Mouse (Mus musculus): ENCODE measurements around the gene Adamts18. TPM values are rescaled to one million over a fixed set of nuclear protein-coding genes. Genes with fewer than 3 reads are reported as not detected.

Adamts18 gene
- polyA plus RNA-seq, 1 experiment from 2014 or later, result 0.02 TPM

DNA sequence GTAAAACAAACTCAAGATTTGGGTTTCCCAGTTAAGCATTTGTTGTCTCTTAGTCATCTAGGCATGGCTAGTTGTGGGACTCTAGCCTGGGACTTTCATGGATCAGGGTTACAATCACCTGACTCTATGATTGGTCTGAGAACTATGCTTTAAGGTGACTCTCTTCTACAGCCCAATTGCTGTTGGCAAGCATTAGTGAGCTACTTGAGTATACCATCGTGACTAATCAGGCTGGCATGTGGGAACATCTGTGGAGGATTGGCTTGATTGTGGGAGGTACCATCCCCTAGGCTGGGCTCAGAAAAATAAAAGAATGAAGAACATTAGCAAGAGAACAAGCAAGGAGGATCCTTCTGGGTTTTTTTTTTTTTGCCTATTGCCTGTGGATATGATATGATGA lies 171.7 kb downstream of the Adamts18 start:
- Histone ChIP-seq H3K4me2 (no peak overlapping the region), H3K36me3 (replicated peaks) (no peaks in the 10 kb centered on the region), H3K27ac (replicated peaks) (no peak overlapping the region), H3K9ac (no peak overlapping the region), H3K27me3 (no peaks in the 10 kb centered on the region), H3K9me3 (replicated peaks) (no peaks in the 10 kb centered on the region), H3K4me3 (replicated peaks) (no peak overlapping the region), H3K4me1 (replicated peaks) (no peaks in the 10 kb centered on the region)
- 64% methylated on average over 1 of the region's 1 CpGs for WGBS (ENCODE audit: insufficient replicate concordance)
- no peak for ATAC-seq (ENCODE audit: insufficient read depth)

DNA sequence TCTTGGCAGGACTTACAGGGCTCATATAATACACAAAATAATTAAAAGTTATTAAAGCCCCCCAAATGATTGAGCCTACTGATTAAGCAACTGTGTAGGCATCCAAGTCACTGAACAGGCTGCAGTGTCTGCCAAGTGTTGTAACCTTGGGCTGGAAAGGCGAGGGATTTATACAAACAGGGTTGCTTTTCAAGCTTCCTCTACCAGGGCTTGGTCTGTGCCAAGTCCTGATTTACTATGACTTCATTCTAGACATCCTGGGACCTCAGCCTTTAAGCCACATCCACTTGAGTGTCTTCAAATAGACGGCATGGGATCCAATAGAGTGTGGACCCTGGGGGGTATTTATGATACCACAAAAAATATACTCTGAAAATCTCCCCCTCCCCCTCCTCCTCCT lies 173.3 kb downstream of the Adamts18 start:
- no peak overlapping the region for H3K4me3 ChIP-seq (replicated peaks)
- no peaks in the 10 kb centered on the region for H3K9me3 ChIP-seq (replicated peaks)
- ATAC-seq (ENCODE audit: insufficient read depth), result no peak
- H3K4me1 ChIP-seq (replicated peaks), result no peaks in the 10 kb centered on the region
- H3K36me3 ChIP-seq (replicated peaks), result no peaks in the 10 kb centered on the region
- no peaks in the 10 kb centered on the region for H3K27me3 ChIP-seq
- WGBS (ENCODE audit: insufficient replicate concordance), result 45% methylated on average over 2 of the region's 2 CpGs
- no peak overlapping the region for H3K27ac ChIP-seq (replicated peaks)
- no peak overlapping the region for H3K4me2 ChIP-seq
- H3K9ac ChIP-seq, result no peak overlapping the region

DNA sequence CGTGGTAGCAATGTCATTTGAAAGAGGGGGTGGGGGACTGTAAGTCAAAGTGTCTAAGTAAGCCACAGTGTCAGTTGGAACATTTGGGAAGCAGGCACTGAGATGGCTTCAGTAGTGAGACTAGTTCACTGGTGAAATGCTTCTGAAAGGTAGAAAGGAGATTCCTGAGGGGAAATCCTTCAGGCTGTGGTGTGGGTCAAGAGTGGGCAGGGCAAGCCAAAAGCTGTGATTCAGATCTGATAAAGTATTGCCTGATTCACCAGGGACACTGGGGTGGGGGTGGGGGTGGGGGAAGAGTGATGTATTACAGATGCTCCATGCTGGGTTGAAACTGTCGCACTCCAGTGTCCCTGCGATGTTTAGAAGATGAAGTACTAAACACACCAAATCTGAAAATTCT lies 173.9 kb downstream of the Adamts18 start:
- H3K4me3 ChIP-seq (replicated peaks), result no peak overlapping the region
- no peak overlapping the region for H3K9ac ChIP-seq
- H3K27ac ChIP-seq (replicated peaks), result no peak overlapping the region
- ATAC-seq (ENCODE audit: insufficient read depth), result no peak
- 50% methylated on average over 3 of the region's 3 CpGs for WGBS (ENCODE audit: insufficient replicate concordance)
- no peaks in the 10 kb centered on the region for H3K27me3 ChIP-seq
- H3K4me2 ChIP-seq, result no peak overlapping the region
- H3K4me1 ChIP-seq (replicated peaks), result no peaks in the 10 kb centered on the region
- H3K36me3 ChIP-seq (replicated peaks), result no peaks in the 10 kb centered on the region
- no peaks in the 10 kb centered on the region for H3K9me3 ChIP-seq (replicated peaks)

DNA sequence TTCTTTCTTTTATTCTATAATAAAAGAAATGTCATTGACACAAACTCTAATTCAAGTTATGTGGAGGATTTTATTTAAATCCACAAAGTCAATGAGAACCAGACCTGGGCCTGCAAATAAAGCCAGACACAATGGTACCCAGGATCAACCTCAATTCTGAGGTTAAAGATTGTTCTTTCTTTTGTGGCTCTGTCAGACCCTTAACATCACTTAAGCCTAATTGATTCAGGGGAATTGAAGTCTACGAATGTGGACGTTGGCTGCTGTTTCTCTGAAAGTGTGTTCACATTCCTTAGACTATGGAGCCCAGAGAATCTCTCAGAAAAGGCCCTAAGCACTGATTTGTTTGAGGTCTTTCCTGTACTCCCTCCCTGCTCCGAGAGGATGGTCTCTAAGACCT lies 175.2 kb downstream of the Adamts18 start:
- H3K9ac ChIP-seq, result no peak overlapping the region
- no peak overlapping the region for H3K4me3 ChIP-seq (replicated peaks)
- H3K27ac ChIP-seq (replicated peaks), result no peak overlapping the region
- H3K4me1 ChIP-seq (replicated peaks), result no peaks in the 10 kb centered on the region
- WGBS (ENCODE audit: insufficient replicate concordance), result 58% methylated on average over 3 of the region's 3 CpGs
- H3K27me3 ChIP-seq, result no peaks in the 10 kb centered on the region
- no peaks in the 10 kb centered on the region for H3K36me3 ChIP-seq (replicated peaks)
- ATAC-seq (ENCODE audit: insufficient read depth), result no peak
- H3K4me2 ChIP-seq, result no peak overlapping the region
- no peaks in the 10 kb centered on the region for H3K9me3 ChIP-seq (replicated peaks)

DNA sequence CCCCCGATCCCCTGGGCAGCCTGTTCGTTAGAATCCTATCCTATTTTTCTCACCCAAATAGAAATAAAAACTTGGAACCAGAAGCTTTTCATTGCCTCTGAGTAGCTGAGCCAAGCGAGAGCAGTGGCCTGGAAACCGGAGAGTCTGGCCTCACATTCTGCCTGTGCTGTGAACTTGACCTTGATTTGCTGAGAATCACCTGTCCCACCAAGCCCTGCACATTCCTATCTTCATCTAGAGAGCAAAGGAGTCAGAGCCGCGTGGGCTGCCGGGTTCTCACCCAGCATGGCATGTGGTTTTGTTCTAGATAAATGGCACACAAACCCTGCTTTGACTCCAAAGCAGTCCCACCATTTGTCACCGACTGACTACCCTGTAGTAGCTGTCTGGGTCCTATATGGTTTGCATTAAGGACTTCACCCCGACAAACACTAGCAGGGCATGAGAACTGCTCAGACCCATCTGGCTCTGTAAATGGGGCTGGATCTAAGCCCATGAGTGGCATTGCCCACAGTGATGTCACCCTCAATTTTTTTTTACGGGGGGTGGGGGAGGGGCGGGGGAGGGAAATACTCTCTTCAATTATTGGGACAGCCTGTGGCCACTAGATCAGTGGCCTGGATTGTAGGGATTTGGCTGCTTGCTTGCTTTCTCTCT lies 175.8 kb downstream of the Adamts18 start:
- Histone ChIP-seq H3K4me3 (replicated peaks) (no peak overlapping the region), H3K9ac (no peak overlapping the region), H3K4me1 (replicated peaks) (no peaks in the 10 kb centered on the region), H3K36me3 (replicated peaks) (no peaks in the 10 kb centered on the region), H3K4me2 (no peak overlapping the region), H3K27ac (replicated peaks) (no peak overlapping the region), H3K9me3 (replicated peaks) (no peaks in the 10 kb centered on the region), H3K27me3 (no peaks in the 10 kb centered on the region)
- WGBS (ENCODE audit: insufficient replicate concordance), result 73% methylated on average over 11 of the region's 11 CpGs
- ATAC-seq (ENCODE audit: insufficient read depth), result no peak

DNA sequence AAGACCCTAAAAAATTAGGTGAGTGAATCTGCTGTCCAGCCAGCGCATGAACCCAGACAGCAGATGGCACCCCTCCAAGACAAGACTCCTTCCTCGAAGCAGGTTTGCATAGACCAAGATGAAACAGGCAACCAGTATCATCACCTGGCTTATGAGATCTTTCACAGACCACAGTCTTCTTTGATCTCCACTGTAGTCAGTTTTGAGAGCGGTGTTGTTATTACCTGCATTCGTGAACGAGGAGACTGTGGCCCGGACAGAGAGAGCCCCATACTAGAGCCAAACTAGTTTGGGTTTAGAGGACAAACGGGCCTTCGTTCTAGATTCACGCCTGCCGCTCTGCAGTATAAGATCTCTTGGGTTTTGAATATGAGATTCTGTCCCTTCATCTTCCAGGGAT lies 178.6 kb downstream of the Adamts18 start:
- no peak for ATAC-seq (ENCODE audit: insufficient read depth)
- Histone ChIP-seq H3K27me3 (no peaks in the 10 kb centered on the region), H3K9ac (no peak overlapping the region), H3K4me2 (no peak overlapping the region), H3K36me3 (replicated peaks) (no peaks in the 10 kb centered on the region), H3K4me1 (replicated peaks) (no peaks in the 10 kb centered on the region), H3K4me3 (replicated peaks) (no peak overlapping the region), H3K9me3 (replicated peaks) (no peaks in the 10 kb centered on the region), H3K27ac (replicated peaks) (no peak overlapping the region)
- WGBS (ENCODE audit: insufficient replicate concordance), result 71% methylated on average over 10 of the region's 10 CpGs

DNA sequence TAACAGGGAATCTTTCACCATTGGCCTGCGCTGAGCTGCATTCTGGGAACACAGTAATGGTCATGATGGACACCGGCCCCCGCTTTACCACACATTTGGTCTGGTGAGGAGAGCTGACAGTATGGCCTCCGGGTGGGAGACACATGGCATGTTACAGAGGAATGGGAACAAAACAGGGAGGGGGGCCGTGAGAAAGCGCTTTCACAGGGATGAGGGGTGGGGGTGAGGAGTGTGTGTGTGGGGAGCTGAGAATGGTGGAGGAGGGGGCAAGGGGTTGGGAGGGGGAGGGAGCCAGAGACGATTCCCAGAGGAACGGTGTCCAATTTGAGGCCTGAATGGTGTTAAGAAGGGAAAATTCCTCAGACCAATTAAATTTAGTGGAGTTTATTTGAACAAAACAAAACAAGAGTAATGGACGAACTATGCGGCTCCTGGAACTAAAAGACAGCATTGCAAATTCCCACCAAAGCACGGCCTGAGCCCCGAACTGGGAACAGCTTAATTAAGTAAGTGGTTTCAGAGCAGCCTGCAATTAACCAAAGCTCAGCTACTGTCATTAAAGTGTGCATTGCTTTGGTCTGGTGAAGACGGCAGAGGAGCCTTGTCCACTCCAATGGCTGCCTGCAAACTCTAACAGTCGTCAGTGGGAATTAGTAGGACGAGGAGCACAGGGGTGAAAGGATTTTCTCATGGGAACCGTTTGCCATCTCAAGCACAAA lies 181.7 kb downstream of the Adamts18 start:
- H3K27me3 ChIP-seq, result no peaks in the 10 kb centered on the region
- H3K4me1 ChIP-seq (replicated peaks), result no peaks in the 10 kb centered on the region
- no peaks in the 10 kb centered on the region for H3K36me3 ChIP-seq (replicated peaks)
- H3K4me3 ChIP-seq (replicated peaks), result no peak overlapping the region
- no peak overlapping the region for H3K27ac ChIP-seq (replicated peaks)
- H3K4me2 ChIP-seq, result no peak overlapping the region
- H3K9me3 ChIP-seq (replicated peaks), result no peaks in the 10 kb centered on the region
- no peak for ATAC-seq (ENCODE audit: insufficient read depth)
- no peak overlapping the region for H3K9ac ChIP-seq
- WGBS (ENCODE audit: insufficient replicate concordance), result 58% methylated on average over 16 of the region's 16 CpGs

DNA sequence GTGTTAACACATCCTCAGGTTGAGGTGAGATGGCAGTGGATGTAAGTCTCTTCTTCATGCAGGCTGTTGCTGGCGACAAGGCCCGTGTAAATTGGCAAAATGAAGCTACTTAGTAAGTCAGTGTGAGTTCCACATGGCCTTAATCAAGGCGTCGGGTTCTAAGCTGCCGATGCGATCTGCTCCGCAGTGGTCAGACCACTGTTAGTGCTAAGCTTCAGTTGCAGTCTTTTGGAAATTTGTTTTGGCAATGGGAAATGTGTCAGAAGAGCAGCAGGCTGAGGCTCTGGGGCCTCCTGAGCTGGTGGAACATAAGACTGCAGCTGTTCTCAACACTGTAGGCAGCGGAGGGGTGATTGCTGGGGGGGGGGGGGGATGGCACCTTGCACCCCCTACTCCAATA lies 182.6 kb downstream of the Adamts18 start:
- H3K4me3 ChIP-seq (replicated peaks), result no peak overlapping the region
- no peak overlapping the region for H3K4me2 ChIP-seq
- H3K27me3 ChIP-seq, result no peaks in the 10 kb centered on the region
- no peaks in the 10 kb centered on the region for H3K9me3 ChIP-seq (replicated peaks)
- H3K27ac ChIP-seq (replicated peaks), result no peak overlapping the region
- WGBS (ENCODE audit: insufficient replicate concordance), result 62% methylated on average over 8 of the region's 8 CpGs
- H3K36me3 ChIP-seq (replicated peaks), result no peaks in the 10 kb centered on the region
- no peak overlapping the region for H3K9ac ChIP-seq
- no peaks in the 10 kb centered on the region for H3K4me1 ChIP-seq (replicated peaks)
- no peak for ATAC-seq (ENCODE audit: insufficient read depth)

DNA sequence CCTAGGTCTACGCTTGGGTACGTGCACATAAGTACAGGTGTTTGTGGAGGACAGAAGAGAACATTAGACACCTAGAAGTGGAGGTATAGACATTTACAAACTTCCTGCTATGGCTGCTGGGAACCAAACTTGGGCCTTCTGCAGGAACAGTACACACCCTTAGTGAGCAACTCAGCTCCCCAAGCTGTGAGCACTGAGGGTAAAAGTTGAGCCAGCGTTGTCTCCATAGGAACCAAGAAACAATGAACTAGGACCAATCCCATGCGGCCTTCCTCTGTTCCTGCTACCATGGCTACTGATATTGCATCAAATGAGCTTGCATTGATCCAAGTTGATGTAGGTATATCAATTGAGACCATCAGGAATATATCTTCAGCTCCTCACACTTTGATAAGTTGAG lies 183.5 kb downstream of the Adamts18 start:
- Histone ChIP-seq H3K9me3 (replicated peaks) (no peaks in the 10 kb centered on the region), H3K4me1 (replicated peaks) (no peaks in the 10 kb centered on the region), H3K4me2 (no peak overlapping the region), H3K4me3 (replicated peaks) (no peak overlapping the region), H3K9ac (no peak overlapping the region), H3K27me3 (no peaks in the 10 kb centered on the region), H3K36me3 (replicated peaks) (no peaks in the 10 kb centered on the region), H3K27ac (replicated peaks) (no peak overlapping the region)
- no peak for ATAC-seq (ENCODE audit: insufficient read depth)
- WGBS (ENCODE audit: insufficient replicate concordance), result 60% methylated on average over 4 of the region's 4 CpGs

DNA sequence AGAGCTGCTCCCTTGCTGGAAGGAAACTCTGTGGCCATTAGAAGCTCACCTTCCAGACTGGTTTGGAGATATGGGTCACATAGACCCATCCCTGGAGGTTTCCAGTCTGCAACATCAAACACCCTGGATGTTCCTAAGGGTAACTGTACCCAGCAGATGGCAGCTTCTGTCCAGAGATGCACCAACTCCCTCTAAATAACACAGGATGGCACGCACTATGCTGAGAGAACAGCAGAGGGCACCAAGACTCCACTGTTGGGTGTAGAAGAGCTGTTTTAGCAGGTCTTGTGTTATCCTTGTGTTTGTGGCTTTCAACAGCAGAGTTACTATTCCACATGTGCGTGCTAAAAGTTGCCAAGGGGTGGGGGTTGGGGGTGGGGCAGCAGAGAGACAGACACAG lies 184.0 kb downstream of the Adamts18 start:
- ATAC-seq (ENCODE audit: insufficient read depth), result no peak
- no peak overlapping the region for H3K27ac ChIP-seq (replicated peaks)
- H3K4me1 ChIP-seq (replicated peaks), result no peaks in the 10 kb centered on the region
- H3K4me2 ChIP-seq, result no peak overlapping the region
- H3K4me3 ChIP-seq (replicated peaks), result no peak overlapping the region
- H3K9ac ChIP-seq, result no peak overlapping the region
- H3K36me3 ChIP-seq (replicated peaks), result no peaks in the 10 kb centered on the region
- H3K27me3 ChIP-seq, result no peaks in the 10 kb centered on the region
- no peaks in the 10 kb centered on the region for H3K9me3 ChIP-seq (replicated peaks)
- 7% methylated on average over 2 of the region's 2 CpGs for WGBS (ENCODE audit: insufficient replicate concordance)

DNA sequence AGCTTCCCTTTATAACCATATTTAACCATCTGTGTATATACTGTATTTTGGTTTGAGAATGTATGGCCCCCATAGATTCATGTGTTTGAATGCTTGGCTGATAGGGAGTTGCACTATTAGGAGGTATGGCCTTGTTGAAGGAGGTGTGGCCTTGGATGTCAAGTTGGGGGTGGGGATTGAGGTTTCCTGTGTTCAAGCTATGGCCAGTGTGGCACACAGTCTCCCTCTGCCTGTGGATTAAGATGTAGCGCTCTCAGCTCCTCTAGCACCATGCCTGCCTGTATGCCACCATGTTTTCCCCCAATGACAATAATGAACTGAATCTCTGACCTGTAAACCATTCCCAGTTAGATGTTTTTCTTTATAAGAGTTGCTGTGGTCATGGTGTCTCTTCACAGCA lies 188.4 kb downstream of the Adamts18 start:
- no peaks in the 10 kb centered on the region for H3K4me1 ChIP-seq (replicated peaks)
- H3K9ac ChIP-seq, result no peak overlapping the region
- H3K27me3 ChIP-seq, result no peaks in the 10 kb centered on the region
- no peak overlapping the region for H3K4me3 ChIP-seq (replicated peaks)
- no peaks in the 10 kb centered on the region for H3K36me3 ChIP-seq (replicated peaks)
- no peak overlapping the region for H3K27ac ChIP-seq (replicated peaks)
- ATAC-seq (ENCODE audit: insufficient read depth), result no peak
- no peak overlapping the region for H3K4me2 ChIP-seq
- no peaks in the 10 kb centered on the region for H3K9me3 ChIP-seq (replicated peaks)
- 83% methylated on average over 1 of the region's 1 CpGs for WGBS (ENCODE audit: insufficient replicate concordance)
